Mouse (Mus musculus) embryonic facial prominence, embryonic 13.5 days (tissue): Measurements from ENCODE around the gene Myo1b. TPM values are rescaled to one million over a fixed set of nuclear protein-coding genes. Genes with fewer than 3 reads are reported as not detected.

Experiments used
- ATAC-seq: fragments of 200-750 bp; cut with Nextera tagmentation; 2 replicates; pipeline ENCODE4 v1.8.0; 2017; ENCODE audit warnings: low read depth; ENCODE audit not compliant: insufficient number of reproducible peaks, insufficient read depth, low FRiP score, low TSS enrichment
- H3K27ac ChIP-seq: fragments of 300-500 bp; sonication (generic); 2 replicates; pipeline ENCODE4 v1.5.1; 2015; ENCODE audit warnings: moderate library complexity, mild to moderate bottlenecking, inconsistent platforms
- H3K27me3 ChIP-seq: fragments of 300-500 bp; sonication (generic); 2 replicates; pipeline ENCODE4 v1.6.1; 2015; ENCODE audit warnings: mild to moderate bottlenecking, inconsistent platforms
- H3K36me3 ChIP-seq: fragments of 300-500 bp; sonication (generic); 2 replicates; pipeline ENCODE4 v1.6.1; 2015; ENCODE audit warnings: mild to moderate bottlenecking, inconsistent platforms
- H3K4me1 ChIP-seq: fragments of 300-500 bp; sonication (generic); 2 replicates; pipeline ENCODE4 v1.6.1; 2015; ENCODE audit warnings: inconsistent platforms
- H3K4me2 ChIP-seq: fragments of 300-500 bp; sonication (generic); 2 replicates; pipeline ENCODE4 v1.6.1; 2015; ENCODE audit warnings: moderate library complexity, mild to moderate bottlenecking, inconsistent platforms
- H3K4me3 ChIP-seq: fragments of 300-500 bp; sonication (generic); 2 replicates; pipeline ENCODE4 v1.5.1; 2015; ENCODE audit warnings: mild to moderate bottlenecking, inconsistent platforms
- H3K9ac ChIP-seq: fragments of 300-500 bp; sonication (generic); 2 replicates; pipeline ENCODE4 v1.6.1; 2015; ENCODE audit warnings: mild to moderate bottlenecking, inconsistent platforms
- H3K9me3 ChIP-seq: fragments of 300-500 bp; sonication (generic); 2 replicates; pipeline ENCODE4 v1.6.1; 2016; ENCODE audit warnings: inconsistent platforms
- WGBS: fragments of 180-500 bp; shearing (Covaris S2); methylation state at CpG from one replicate; pipeline ENCODE4 v1.1.7; 2015; ENCODE audit warnings: mixed read lengths; 5-methylcytosine and 5-hydroxymethylcytosine counted together
- polyA plus RNA-seq: library from polyadenylated mRNA; unstranded; fragments of >200 nt; fragmentation: Nextera tagmentation; extraction: Ambion mirVana; gene quantifications from 2 replicates; pipeline ENCODE4 v1.2.1, GENCODE M21; 2015

Gene Myo1b
- polyA plus RNA-seq, 1 experiment from 2014 or later, result 96.1 TPM

DNA sequence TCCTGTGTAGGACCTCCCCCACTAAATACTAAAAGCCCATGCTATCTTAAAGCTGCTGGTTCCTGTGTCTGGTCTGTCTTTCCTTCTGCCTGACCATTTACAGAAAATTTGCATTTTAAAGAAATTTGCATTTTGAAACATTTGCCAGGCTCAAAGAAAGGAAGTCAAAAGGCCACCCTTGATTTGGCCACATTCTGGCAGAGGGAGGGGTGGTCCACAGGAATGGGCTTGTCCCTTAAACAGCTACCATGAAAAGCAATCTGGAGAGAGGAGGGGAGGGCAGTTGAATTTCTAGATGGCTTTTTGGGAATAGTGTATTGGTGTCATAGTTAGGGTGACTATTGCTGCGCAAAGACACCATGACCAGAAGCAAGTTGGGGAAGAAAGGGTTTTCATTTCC is 173.3 kb downstream of the Myo1b start:
- Histone ChIP-seq H3K4me3 (no peak overlapping the region), H3K27me3 (no peaks in the 10 kb centered on the region), H3K27ac (no peak overlapping the region), H3K9me3 (no peaks in the 10 kb centered on the region), H3K36me3 (peaks cover 19% of the 10 kb centered on the region), H3K9ac (no peak overlapping the region), H3K4me1 (peaks cover 12% of the 10 kb centered on the region), H3K4me2 (no peak overlapping the region)
- ATAC-seq, result no peak
- WGBS, result 85% methylated on average over 1 of the region's 1 CpGs

DNA sequence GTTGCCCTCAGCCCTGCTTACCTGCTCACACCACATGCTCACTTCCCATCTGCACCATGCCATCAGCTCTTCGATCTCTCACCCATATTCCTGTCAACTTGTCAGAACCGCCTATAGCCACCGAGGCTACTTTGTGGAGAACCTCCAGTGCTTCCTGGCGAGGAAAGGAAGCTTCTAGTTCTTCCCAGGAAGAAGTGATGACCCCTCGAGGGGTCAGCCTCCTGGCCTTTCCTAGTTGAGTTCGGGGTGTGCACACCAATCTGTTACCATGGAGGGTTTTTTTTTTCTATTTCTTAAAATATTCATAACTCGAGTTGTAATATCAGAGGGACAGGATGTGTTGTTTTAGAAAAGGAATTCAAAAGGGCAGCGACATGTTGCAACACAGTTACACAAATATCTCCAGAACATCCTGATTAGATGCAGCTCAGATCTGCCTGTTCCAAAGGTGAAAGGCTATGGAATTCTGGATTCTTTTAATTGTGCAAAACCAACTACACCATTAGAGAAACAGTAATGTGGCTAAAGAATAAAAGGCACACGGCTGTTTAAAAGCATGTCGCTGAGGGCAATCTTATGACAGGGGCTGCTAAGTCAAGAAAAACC is 175.1 kb downstream of the Myo1b start:
- 0 out of 2 replicates have a peak, but pooled peaks cover 3% of the 10 kb centered on the region for H3K4me1 ChIP-seq
- H3K27me3 ChIP-seq, result no peaks in the 10 kb centered on the region
- 81% methylated on average over 10 of the region's 10 CpGs for WGBS
- no peak overlapping the region for H3K4me3 ChIP-seq
- no peak overlapping the region for H3K4me2 ChIP-seq
- no peak for ATAC-seq
- H3K27ac ChIP-seq, result no peak overlapping the region
- no peaks in the 10 kb centered on the region for H3K9me3 ChIP-seq
- H3K36me3 ChIP-seq, result peaks cover 13% of the 10 kb centered on the region
- no peak overlapping the region for H3K9ac ChIP-seq

DNA sequence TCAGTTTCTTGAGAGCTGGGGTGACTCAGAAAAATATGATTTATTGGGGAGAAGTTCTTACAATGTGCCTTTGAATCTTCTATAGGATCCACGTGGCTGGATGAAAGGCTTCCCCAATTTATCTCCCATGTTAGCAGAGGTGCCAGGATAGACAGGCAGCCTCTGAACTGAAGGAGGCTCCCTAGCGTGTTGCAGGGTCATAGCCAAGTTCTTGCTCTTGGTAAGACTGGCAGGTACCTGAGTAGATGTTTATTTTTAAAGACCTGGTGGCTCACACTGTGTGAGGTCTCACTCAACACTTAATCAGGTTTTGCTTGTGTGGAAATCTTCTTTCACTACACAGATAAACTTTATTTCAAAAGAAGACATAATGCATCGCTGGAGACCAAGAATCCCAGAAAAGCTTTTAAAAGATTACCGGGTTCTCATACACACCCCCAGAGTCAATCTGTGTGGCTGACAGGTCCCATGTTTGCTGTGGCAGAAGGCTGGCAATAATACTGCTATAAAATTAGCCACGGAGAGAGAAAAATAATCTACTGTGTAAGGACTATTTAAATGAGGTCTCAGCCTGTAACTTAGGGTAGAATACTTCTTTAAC is 176.5 kb downstream of the Myo1b start:
- Histone ChIP-seq H3K27ac (no peak overlapping the region), H3K4me3 (no peak overlapping the region), H3K9ac (no peak overlapping the region), H3K27me3 (no peaks in the 10 kb centered on the region), H3K36me3 (peaks cover 4% of the 10 kb centered on the region), H3K9me3 (no peaks in the 10 kb centered on the region), H3K4me2 (no peak overlapping the region), H3K4me1 (0 out of 2 replicates have a peak, but pooled peaks cover 3% of the 10 kb centered on the region)
- no peak for ATAC-seq
- 79% methylated on average over 5 of the region's 5 CpGs for WGBS

DNA sequence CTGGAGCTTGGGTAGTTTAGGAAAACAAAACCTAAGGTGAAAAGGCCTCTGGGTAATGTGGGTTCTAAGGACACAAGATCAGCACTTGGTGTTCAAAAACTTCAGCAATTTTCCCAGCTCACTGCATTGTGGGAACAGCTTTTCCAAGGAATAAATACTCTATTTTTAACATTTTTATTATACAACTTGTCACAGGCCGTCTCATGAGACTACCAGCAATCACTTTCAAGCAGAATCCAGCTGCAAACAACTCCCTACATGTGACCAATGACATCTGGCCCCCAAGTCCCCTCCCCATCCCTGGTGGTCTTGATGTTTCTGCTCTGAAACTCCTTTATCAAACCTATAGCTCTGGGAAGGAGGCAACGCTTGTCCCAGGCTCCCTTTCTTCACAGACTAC is 179.0 kb downstream of the Myo1b start:
- no peak for ATAC-seq
- 0 out of 2 replicates have a peak, but pooled peaks cover 3% of the 10 kb centered on the region for H3K4me1 ChIP-seq
- WGBS, result 82% methylated on average over 2 of the region's 2 CpGs

DNA sequence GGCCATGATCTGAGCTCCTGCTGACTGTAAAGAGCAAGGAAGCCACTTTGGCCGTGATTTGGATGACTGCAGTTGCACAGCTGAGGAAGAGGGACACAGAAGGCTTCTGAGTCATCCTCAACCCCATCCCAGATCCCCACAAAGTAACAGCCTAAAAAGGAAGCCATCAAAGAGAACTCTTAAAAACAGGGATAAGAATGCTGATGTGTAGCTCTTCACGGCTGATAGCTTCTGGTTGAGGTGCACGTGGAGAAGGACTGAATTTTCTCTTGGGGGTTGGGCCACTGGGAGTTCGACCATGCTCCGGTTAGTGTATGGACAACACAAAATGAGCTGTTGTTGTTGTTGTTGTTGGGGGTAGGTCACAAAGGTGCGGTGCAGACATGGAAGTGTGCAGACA is 181.2 kb downstream of the Myo1b start:
- no peak overlapping the region for H3K4me3 ChIP-seq
- no peaks in the 10 kb centered on the region for H3K4me1 ChIP-seq
- H3K27ac ChIP-seq, result no peak overlapping the region
- H3K9me3 ChIP-seq, result no peaks in the 10 kb centered on the region
- ATAC-seq, result no peak
- H3K27me3 ChIP-seq, result no peaks in the 10 kb centered on the region
- H3K9ac ChIP-seq, result no peak overlapping the region
- H3K4me2 ChIP-seq, result no peak overlapping the region
- 85% methylated on average over 6 of the region's 6 CpGs for WGBS
- no peaks in the 10 kb centered on the region for H3K36me3 ChIP-seq

More for the DNA sequence above, 179.0 kb downstream of the Myo1b start:
- H3K9me3 ChIP-seq, result no peaks in the 10 kb centered on the region
- H3K27ac ChIP-seq, result no peak overlapping the region
- H3K27me3 ChIP-seq, result no peaks in the 10 kb centered on the region
- no peak overlapping the region for H3K9ac ChIP-seq
- H3K4me2 ChIP-seq, result no peak overlapping the region
- no peaks in the 10 kb centered on the region for H3K36me3 ChIP-seq
- no peak overlapping the region for H3K4me3 ChIP-seq

DNA sequence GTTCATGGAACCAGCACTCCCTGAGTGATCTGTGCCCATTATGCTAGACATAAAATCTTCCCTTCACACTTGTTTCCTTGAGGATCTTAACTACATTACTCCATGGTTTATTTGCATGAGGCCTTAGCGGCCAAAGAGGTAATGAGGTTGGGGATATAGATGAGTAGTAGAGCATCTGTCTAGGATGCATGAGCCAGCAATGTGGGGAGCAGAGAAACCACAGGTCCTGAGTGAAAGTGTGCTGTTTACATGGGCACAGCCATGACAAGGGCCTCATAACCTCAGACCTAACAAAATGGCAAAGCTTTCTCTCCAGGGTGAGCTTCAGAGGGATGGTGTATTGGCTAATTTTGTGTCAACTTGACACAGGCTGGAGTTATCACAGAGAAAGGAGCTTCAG is 186.5 kb downstream of the Myo1b start:
- no peak overlapping the region for H3K9ac ChIP-seq
- WGBS, result 81% methylated on average over 1 of the region's 1 CpGs
- no peak overlapping the region for H3K27ac ChIP-seq
- no peak for ATAC-seq
- H3K36me3 ChIP-seq, result no peaks in the 10 kb centered on the region
- no peak overlapping the region for H3K4me2 ChIP-seq
- H3K4me3 ChIP-seq, result no peak overlapping the region
- H3K9me3 ChIP-seq, result no peaks in the 10 kb centered on the region
- H3K4me1 ChIP-seq, result no peaks in the 10 kb centered on the region
- no peaks in the 10 kb centered on the region for H3K27me3 ChIP-seq

DNA sequence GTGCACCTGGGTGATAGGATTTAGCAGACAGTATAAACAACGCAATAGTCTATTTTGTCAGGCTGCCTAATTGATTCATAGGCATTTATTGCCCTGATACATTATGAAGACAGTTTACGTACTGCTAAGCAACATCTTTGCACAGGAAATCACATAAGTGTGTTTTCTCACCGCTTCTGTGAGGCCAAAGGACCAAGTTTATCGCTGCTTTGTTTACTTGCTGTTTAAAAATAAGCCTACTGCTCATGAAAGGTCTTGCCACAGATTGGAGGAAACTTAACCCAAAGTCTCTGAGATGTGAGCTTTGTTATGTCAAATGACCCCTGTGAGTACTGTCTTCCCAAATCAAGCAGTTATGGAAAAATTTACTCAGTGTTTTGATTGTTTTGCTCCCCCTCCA is 187.1 kb downstream of the Myo1b start:
- no peaks in the 10 kb centered on the region for H3K36me3 ChIP-seq
- WGBS, result 86% methylated on average over 4 of the region's 4 CpGs

DNA sequence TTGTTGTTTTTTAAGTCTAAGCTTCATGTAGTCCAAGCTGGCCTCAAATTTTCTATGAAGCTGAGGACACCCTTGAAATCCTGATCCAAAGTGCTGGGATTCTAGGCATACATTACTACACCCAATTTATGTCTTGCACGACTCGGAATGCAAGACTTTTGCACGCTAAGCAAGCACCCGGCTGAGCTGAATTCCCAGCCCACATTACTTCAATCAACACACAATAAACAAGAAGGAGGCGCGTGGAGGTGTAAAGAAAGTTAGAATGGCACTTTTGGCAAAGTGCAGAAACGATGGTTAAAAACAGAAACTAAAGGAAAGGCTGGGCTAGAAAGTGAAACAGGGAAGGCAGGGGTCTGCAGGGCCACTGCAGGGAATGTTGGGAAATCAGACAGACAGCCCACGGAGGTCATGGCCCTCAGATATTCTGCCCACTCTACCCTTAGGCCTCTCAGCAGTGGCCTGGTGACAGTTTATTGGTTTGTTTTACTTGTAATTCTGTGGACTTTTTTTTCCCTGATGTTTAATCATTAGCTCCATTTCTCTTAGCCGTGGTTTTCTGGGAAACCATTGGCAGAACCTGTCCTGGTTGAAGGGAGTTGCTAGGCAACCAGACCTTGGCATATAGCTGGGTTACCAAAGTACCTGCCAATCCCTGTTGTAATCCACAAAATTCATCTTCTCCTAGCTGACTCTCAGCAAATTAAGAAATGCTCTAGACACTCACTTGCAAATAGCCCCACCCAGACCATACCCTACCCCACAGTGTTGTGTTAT is 195.8 kb downstream of the Myo1b start:
- Histone ChIP-seq H3K4me3 (no peak overlapping the region), H3K4me1 (no peaks in the 10 kb centered on the region), H3K9me3 (no peaks in the 10 kb centered on the region), H3K27me3 (no peaks in the 10 kb centered on the region), H3K27ac (no peak overlapping the region), H3K36me3 (no peaks in the 10 kb centered on the region), H3K9ac (no peak overlapping the region), H3K4me2 (no peak overlapping the region)
- ATAC-seq, result no peak
- 75% methylated on average over 9 of the region's 9 CpGs for WGBS

More for the DNA sequence above, 187.1 kb downstream of the Myo1b start:
- no peak overlapping the region for H3K27ac ChIP-seq
- ATAC-seq, result no peak
- H3K9me3 ChIP-seq, result no peaks in the 10 kb centered on the region
- H3K9ac ChIP-seq, result no peak overlapping the region
- H3K4me1 ChIP-seq, result no peaks in the 10 kb centered on the region
- H3K4me3 ChIP-seq, result no peak overlapping the region
- no peaks in the 10 kb centered on the region for H3K27me3 ChIP-seq
- H3K4me2 ChIP-seq, result no peak overlapping the region

DNA sequence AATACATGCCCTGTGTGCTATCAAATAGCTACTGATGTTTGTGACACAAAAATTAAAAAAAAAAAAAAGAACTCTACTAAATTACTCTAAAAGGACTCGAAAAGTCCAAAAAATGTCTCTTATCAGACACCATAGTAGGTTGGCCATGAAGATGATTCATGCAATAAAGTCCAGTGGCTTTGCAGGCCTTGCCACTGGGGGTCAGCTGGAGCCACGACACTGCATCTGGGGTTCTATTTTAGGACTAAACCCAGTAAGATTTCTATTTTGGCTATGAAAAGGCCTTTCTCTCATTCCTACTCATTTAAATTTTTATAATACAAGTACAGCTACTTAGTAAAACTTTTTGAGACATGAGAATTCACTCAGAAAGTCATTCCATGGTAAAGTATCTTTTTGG is 205.0 kb downstream of the Myo1b start:
- Histone ChIP-seq H3K4me3 (no peak overlapping the region), H3K27me3 (no peaks in the 10 kb centered on the region), H3K9ac (no peak overlapping the region), H3K4me2 (no peak overlapping the region), H3K27ac (no peak overlapping the region), H3K36me3 (no peaks in the 10 kb centered on the region), H3K9me3 (peaks cover 5% of the 10 kb centered on the region; the same call in 1 of the 2 replicates), H3K4me1 (no peaks in the 10 kb centered on the region)
- WGBS, result 85% methylated on average over 2 of the region's 2 CpGs
- no peak for ATAC-seq

DNA sequence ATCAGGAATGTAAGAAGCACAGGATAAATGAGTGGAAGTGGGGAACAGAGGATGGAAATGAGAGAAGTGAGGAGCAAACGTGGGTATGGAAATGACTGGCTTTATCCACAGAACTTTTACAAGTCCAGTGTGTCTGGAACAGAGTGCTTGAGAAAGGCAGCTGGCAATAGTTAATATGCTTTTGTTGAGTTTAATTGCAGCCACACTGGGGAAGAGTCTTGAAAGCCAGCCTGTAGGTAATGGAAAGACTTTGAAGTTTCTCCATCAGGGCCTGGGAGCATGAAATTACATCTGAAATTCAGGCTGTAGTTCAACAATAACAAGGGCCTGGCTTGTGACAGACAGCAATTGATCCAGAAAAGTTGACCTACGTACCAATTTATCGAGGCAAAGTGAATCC is 209.8 kb downstream of the Myo1b start:
- 49% methylated on average over 3 of the region's 3 CpGs for WGBS
- no peaks in the 10 kb centered on the region for H3K27me3 ChIP-seq
- H3K9ac ChIP-seq, result no peak overlapping the region
- H3K9me3 ChIP-seq, result peaks cover 5% of the 10 kb centered on the region; the same call in 1 of the 2 replicates
- no peaks in the 10 kb centered on the region for H3K36me3 ChIP-seq
- H3K27ac ChIP-seq, result no peak overlapping the region
- H3K4me3 ChIP-seq, result no peak overlapping the region
- no peaks in the 10 kb centered on the region for H3K4me1 ChIP-seq
- no peak overlapping the region for H3K4me2 ChIP-seq
- ATAC-seq, result no peak

DNA sequence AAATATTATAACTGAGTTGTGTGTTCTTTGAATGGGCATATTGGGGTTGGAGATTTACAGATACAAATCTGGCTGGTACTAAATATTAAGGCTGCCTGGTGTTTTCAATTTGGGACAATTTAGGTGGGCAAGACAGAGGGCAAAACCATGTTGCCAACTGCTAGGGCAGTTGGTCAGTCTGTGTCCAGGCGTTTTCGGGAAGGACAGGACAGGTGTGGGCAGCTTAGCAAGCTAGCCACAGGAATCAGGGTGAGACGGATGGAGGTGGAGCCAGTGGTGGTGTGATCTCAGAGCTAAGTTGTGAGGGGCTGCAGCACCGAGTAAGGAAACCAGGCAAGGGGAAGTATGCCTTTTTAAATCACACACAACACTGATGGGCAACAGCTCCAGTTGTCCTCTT is 211.3 kb downstream of the Myo1b start:
- WGBS, result 80% methylated on average over 4 of the region's 4 CpGs
- H3K36me3 ChIP-seq, result no peaks in the 10 kb centered on the region
- peaks cover 5% of the 10 kb centered on the region; the same call in 1 of the 2 replicates for H3K9me3 ChIP-seq
- no peaks in the 10 kb centered on the region for H3K27me3 ChIP-seq
- H3K27ac ChIP-seq, result no peak overlapping the region
- no peak overlapping the region for H3K4me2 ChIP-seq
- no peaks in the 10 kb centered on the region for H3K4me1 ChIP-seq
- no peak for ATAC-seq
- no peak overlapping the region for H3K9ac ChIP-seq
- H3K4me3 ChIP-seq, result no peak overlapping the region
